Mouse (Mus musculus): ENCODE measurements around the gene Mak.
A peak's percentile ranks its signal among the peaks of the same experiment; 100 is the strongest.

Gene Mak

DNA sequence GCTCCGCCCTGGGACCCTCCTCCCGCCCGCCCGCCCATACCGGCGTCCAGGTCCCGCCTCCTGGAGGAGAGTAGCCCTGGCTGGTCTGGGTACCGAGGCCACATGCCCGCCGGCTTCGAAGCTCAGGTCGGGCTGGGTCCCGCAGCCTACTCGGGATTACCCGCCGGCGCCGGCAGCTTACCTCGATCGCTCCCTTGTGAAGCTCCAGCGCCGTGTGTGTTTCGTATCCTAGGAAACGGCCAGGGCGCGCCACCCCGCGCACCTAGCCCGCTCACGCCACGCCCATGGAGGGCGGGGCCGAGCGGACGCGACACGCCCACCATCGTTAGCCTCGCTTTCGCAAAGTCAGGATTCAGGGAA, at the start of gene Mak:
Mak (minus strand) TSS at position 286 of the 360 bp plus-strand sequence.
- DNase-seq (ENCODE audit: low read depth), result no peak

DNA sequence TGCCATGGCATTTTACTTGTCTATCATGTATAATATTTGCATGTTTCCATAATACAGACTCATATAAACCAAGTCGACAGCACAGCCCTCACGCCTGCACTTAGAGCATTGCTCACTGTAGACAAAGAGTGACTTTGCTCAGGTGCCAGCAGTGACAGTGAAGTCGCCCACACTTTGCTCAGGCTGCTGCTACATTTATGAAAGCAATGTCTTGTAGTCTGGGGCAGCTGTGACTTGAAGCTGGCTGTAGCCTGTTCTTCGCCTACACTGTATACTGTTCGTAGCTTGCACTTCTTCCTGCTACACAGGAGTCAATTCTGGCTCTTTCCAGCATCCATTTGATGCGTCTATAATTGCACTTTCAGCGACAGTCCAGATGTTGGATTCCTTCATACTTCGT, 49.6 kb upstream of the Mak start:
- DNase-seq (ENCODE audit: low read depth), result no peak

DNA sequence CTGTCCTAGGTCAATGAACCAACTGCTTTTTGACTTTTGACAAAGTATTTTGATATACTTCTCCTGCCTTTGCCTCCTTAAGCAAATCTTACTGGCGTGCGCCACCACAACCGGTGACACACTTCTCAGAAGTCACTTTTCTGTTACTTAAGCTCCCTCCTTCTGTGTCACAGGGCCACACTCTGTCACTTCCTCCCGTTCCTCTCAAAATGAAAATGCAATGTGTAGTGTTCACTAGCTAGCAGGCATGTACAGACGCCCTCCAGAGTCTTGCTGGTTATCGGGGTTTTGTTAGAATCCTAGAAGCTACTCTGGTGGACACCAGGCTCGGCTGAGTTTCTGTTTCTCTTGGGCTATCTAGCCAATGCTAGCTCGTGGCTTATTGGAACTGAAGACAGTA, 48.8 kb upstream of the Mak start:
- peak; percentile 63 for DNase-seq (ENCODE audit: low read depth)

- no peak for DNase-seq (ENCODE audit: low read depth)
Measured at GRCm38 (mm10) chr13:41123666-41124225, 44.2 kb upstream of the Mak start.

DNA sequence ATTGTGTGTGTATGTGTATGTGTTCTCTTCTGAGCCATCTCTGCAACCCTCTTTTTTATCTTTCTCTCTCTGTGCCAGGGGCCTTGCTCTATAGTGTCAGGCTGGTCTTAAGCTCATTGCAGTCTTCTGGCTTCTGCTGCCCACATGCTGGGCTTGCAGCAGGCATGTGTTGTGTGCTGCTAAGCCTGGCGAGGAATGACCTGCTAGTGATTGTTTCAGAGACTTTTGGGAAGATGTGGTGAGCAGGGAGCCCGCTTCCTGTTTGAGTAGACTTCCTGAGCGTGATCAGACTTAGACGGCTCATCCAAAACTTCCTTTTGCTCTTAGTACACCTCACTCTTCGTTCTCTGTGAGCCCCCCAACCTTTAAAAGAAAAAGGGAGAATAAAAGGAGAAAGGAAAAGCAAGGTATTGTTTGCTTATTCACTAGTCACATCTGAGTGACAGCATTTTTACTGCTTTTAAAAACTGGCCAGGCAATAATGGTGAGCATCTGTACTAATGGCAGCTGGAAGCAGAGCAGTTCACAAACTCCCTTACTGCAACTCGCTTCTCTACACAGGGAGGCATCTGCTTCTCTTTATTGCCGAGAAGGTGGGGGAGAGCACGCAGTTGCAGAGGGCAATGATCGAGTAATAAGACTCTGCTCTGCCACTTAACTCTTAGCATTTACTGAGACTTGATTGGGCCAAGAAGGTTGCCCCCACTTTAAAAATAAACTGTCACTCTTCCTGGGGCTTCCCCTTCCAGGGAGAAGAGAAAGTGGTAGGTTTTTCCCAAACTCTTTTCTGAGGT, 39.8 kb upstream of the Mak start:
- peak; percentile 25 for DNase-seq (ENCODE audit: low read depth)

GRCm38 (mm10) chr13:41113940-41114339, 34.4 kb upstream of the Mak start, which contains the start of gene Sycp2l:
Gene Sycp2l, plus strand, starts transcription at chr13:41114307.
- DNase-seq (ENCODE audit: low read depth), result no peak

GRCm38 (mm10) chr13:41110935-41111334, 31.4 kb upstream of the Mak start, which contains the start of gene Gcm2:
Gene Gcm2, minus strand, starts transcription at chr13:41111035.
- DNase-seq (ENCODE audit: low read depth), result no peak

- DNase-seq (ENCODE audit: low read depth), result no peak
Measured at GRCm38 (mm10) chr13:41105541-41105940, 26.0 kb upstream of the Mak start.

- no peak for DNase-seq (ENCODE audit: low read depth)
Measured at GRCm38 (mm10) chr13:41103841-41104525, 24.5 kb upstream of the Mak start.

GRCm38 (mm10) chr13:41100031-41100430, 20.5 kb upstream of the Mak start:
- DNase-seq (ENCODE audit: low read depth), result no peak

GRCm38 (mm10) chr13:41098325-41098724, 18.8 kb upstream of the Mak start:
- DNase-seq (ENCODE audit: low read depth), result no peak

- no peak for DNase-seq (ENCODE audit: low read depth)
Measured at GRCm38 (mm10) chr13:41097324-41098058, 18.0 kb upstream of the Mak start.

GRCm38 (mm10) chr13:41094160-41094559, 14.7 kb upstream of the Mak start:
- DNase-seq (ENCODE audit: low read depth), result no peak

- no peak for DNase-seq (ENCODE audit: low read depth)
Measured at GRCm38 (mm10) chr13:41091271-41091670, 11.8 kb upstream of the Mak start.

- DNase-seq (ENCODE audit: low read depth), result no peak
Measured at GRCm38 (mm10) chr13:41088746-41089145, 9.2 kb upstream of the Mak start.

DNA sequence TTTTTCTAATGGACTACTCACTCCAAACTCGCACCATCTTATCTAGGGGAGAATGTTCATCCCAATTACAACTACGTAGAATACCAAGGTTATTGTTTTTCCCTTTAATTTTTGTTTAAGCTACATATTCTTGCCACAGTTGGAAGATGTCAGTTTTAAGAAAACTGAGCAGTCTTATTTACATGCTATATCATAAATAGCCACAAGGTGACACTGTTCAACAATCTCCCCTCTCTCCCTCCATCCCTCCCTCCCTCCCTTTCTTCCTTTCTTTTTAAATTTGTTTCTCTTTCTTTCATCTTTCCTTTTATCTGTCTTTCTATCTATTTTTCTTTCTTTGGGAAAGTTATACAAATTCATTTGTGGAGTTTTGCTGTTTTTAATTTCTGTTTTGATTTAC, 5.6 kb upstream of the Mak start:
- peak; percentile 57 for DNase-seq (ENCODE audit: low read depth)

DNA sequence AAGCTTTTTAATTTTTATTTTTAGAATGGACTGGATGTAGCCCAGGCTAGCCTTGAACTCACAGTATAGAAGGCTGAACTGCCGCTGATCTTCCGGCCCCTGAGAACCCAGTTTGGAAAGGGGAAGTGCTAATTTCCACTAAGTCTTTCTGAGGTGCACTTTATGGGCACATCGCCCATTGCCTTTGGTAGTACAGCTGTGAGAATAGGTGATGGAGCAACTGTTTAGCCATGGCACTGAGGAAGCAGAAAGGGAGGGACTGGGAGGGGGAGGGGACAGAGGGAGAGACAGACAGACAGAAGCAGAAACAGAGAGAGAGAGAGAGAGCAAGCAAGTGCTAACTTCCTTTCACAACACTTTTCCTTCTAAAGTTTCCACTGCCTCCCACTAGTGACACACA, 5.0 kb upstream of the Mak start:
- peak; percentile 58 for DNase-seq (ENCODE audit: low read depth)

DNA sequence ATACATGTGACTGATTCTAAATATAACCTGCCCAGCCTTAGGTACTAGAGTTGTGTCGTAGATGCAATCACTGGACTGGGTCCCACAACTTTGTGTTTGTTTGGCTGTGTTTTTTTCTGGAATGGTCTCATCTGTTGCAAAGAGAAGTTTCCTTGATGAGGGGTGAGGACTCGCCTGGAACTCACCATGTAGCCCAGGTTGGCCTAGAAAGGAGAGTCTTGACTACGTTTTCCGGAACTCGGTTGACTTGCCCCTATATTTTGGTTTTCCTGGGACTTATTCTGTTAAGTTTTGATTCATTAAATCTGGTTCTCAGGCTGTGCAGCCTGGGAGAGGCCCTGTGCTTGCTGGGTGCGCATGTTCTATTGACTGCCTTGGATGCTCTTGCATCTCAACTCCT, 1.2 kb upstream of the Mak start:
- no peak for DNase-seq (ENCODE audit: low read depth)

DNA sequence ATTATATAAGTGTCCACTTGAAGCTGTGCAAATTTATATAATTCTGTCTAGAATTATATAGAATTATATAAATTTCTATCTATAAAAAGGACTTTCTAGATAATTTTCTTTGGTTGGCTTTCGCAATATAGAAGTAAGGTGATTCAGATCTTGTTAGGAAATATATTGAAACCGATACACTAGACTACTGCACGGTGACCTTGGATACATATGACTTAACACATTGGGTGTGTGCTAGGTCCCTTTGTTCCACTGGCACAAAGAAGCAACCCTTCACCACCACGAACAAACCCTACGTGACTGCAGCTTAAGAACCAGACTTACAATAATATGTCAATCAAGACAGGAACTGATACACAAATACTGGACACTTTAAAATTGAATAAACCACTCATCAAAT, 353 bp upstream of the Mak start:
- peak; percentile 61 for DNase-seq (ENCODE audit: low read depth)

DNA sequence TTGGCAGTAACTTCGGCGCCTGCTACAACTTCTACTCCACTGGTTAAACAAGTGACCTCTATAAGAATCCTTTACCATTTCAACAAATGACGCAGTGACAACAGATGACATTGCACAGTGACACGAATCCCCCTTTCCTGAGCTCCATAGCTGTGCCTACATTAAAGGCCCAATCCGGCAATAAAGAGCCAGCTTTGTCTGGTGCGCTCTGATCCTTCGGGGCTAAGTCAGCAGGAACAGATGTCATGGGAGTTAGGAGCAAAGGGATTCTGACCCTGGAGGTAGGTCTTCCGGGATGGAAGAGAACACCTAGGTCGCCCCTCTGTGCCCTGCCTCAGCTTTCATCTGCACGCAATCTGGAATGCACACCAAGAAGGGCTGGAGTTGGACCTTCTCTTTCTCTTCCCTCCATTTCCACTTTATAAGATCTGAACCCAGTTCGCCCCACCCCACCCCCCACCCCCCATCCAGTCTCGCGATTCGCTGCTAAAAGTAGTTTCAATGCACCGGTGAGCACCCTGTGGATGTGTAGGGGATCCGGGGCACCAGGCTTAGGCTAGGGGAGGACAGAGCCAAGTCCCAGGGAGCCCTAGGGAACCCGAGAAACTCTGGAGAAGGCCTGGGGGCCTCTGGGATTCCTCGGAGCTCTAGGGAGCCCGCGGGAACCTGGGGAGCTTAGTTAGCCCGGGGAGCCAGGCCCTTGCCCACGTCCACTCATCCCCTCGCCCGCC, 651 bp downstream of the Mak start:
- no peak for DNase-seq (ENCODE audit: low read depth)

DNA sequence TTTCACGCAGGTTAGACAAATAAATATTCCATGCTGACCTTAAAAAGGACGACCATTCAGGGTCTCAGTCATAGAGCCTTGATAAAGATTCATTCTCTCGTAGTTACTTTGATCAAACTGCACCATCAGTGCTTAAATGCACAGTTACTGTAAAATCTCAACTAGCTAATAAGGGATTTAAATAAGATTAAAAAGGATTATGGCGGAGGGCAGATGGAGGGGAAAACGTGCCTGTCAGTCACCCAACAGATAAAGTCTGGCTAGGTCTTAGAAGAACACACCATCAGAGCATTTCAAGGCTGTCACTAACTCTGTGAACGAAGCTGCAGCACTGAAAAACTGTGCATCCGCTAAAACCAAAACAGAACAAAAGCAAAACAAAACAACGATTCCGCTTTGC, 1.6 kb downstream of the Mak start:
- no peak for DNase-seq (ENCODE audit: low read depth)

GRCm38 (mm10) chr13:41073819-41074218, 5.7 kb downstream of the Mak start:
- DNase-seq (ENCODE audit: low read depth), result peak; percentile 29

All from 416B (cell line).